Mouse (Mus musculus) embryonic facial prominence, embryonic 13.5 days (tissue): Measurements from ENCODE around the gene Hhatl. TPM values are rescaled to one million over a fixed set of nuclear protein-coding genes. Genes with fewer than 3 reads are reported as not detected.

Source experiments
- ATAC-seq: fragments of 200-750 bp; cut with Nextera tagmentation; 2 replicates; pipeline ENCODE4 v1.8.0; 2017; ENCODE audit warnings: low read depth; ENCODE audit not compliant: insufficient number of reproducible peaks, insufficient read depth, low FRiP score, low TSS enrichment
- H3K27ac ChIP-seq: fragments of 300-500 bp; sonication (generic); 2 replicates; pipeline ENCODE4 v1.5.1; 2015; ENCODE audit warnings: moderate library complexity, mild to moderate bottlenecking, inconsistent platforms
- H3K27me3 ChIP-seq: fragments of 300-500 bp; sonication (generic); 2 replicates; pipeline ENCODE4 v1.6.1; 2015; ENCODE audit warnings: mild to moderate bottlenecking, inconsistent platforms
- H3K36me3 ChIP-seq: fragments of 300-500 bp; sonication (generic); 2 replicates; pipeline ENCODE4 v1.6.1; 2015; ENCODE audit warnings: mild to moderate bottlenecking, inconsistent platforms
- H3K4me1 ChIP-seq: fragments of 300-500 bp; sonication (generic); 2 replicates; pipeline ENCODE4 v1.6.1; 2015; ENCODE audit warnings: inconsistent platforms
- H3K4me2 ChIP-seq: fragments of 300-500 bp; sonication (generic); 2 replicates; pipeline ENCODE4 v1.6.1; 2015; ENCODE audit warnings: moderate library complexity, mild to moderate bottlenecking, inconsistent platforms
- H3K4me3 ChIP-seq: fragments of 300-500 bp; sonication (generic); 2 replicates; pipeline ENCODE4 v1.5.1; 2015; ENCODE audit warnings: mild to moderate bottlenecking, inconsistent platforms
- H3K9ac ChIP-seq: fragments of 300-500 bp; sonication (generic); 2 replicates; pipeline ENCODE4 v1.6.1; 2015; ENCODE audit warnings: mild to moderate bottlenecking, inconsistent platforms
- H3K9me3 ChIP-seq: fragments of 300-500 bp; sonication (generic); 2 replicates; pipeline ENCODE4 v1.6.1; 2016; ENCODE audit warnings: inconsistent platforms
- WGBS: fragments of 180-500 bp; shearing (Covaris S2); methylation state at CpG from one replicate; pipeline ENCODE4 v1.1.7; 2015; ENCODE audit warnings: mixed read lengths; 5-methylcytosine and 5-hydroxymethylcytosine counted together
- polyA plus RNA-seq: library from polyadenylated mRNA; unstranded; fragments of >200 nt; fragmentation: Nextera tagmentation; extraction: Ambion mirVana; gene quantifications from 2 replicates; pipeline ENCODE4 v1.2.1, GENCODE M21; 2015

Hhatl gene
- polyA plus RNA-seq, 1 experiment from 2014 or later, result 0.20 TPM

DNA sequence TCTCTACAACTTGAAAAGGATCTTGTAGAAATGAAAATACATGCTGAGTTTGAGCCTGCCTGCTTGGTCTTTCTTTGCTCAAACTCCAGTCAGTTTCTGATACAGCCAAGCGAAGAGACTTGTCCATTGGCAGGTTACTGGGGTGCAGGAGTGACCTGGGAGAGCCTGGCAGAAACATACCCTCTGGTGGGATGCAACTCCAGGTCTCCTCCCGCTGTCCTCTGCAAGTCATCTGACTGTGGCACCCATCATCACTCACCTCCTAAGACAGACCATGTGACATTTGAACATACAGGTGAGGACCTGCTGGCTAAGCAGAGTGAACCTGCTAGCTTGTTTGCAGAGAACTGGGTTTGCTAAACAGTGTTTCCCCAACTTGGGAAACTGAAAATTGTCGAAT is 35.5 kb downstream of the Hhatl start:
- H3K4me2 ChIP-seq, result no peak overlapping the region
- H3K27ac ChIP-seq, result peak overlapping the region; percentile 91; the same call in 1 of the 2 replicates
- H3K36me3 ChIP-seq, result peaks cover 47% of the 10 kb centered on the region
- H3K27me3 ChIP-seq, result no peaks in the 10 kb centered on the region
- no peak overlapping the region for H3K4me3 ChIP-seq
- WGBS, result 86% methylated on average over 3 of the region's 3 CpGs
- no peak overlapping the region for H3K9ac ChIP-seq
- no peaks in the 10 kb centered on the region for H3K9me3 ChIP-seq
- no peak for ATAC-seq
- H3K4me1 ChIP-seq, result peaks cover 43% of the 10 kb centered on the region

DNA sequence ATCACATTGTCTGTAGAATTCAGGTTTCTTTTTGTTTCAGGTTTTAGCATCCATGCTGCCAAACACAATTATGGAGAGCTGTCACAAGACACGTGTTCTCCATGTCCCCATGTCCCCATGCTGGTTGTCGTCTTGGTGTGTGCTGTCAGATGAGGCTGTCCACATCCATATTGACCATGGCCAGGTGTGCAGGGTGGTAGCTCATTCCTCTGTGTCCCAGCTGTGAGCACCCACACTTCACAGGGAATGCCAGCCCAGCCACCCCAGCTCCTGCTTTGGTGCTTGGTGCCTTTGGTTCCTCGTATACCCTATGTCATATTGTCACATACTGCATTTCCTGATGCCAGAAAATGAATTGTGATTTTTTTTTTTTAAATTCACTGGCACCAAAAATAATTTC is 37.7 kb downstream of the Hhatl start:
- no peak overlapping the region for H3K27ac ChIP-seq

DNA sequence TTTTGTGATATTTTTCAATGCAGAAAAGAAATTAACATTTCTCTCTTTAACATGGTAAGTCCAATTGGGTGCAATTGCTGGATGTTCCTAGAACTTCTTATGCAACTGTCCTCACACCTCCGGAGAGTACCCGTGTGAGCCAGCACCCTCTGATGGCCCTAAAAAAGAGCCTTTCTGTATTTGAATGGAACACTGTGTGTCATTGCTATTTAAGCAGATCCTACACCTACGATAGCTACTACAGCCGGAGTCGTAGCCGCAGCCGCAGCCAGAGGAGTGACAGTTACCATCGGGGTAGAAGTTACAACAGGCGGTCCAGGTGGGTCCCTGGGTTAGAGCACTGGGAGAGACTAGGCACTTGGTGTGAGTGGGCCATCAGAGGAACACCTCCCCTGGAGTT is 39.5 kb downstream of the Hhatl start:
- Histone ChIP-seq H3K9me3 (no peaks in the 10 kb centered on the region), H3K4me1 (peaks cover 13% of the 10 kb centered on the region), H3K4me2 (no peak overlapping the region), H3K27me3 (no peaks in the 10 kb centered on the region), H3K36me3 (peaks cover 87% of the 10 kb centered on the region), H3K27ac (no peak overlapping the region), H3K4me3 (no peak overlapping the region), H3K9ac (no peak overlapping the region)
- 93% methylated on average over 9 of the region's 9 CpGs for WGBS
- ATAC-seq, result no peak

More for the DNA sequence above, 37.7 kb downstream of the Hhatl start:
- no peaks in the 10 kb centered on the region for H3K27me3 ChIP-seq
- H3K4me3 ChIP-seq, result no peak overlapping the region
- H3K4me2 ChIP-seq, result no peak overlapping the region
- WGBS, result 89% methylated on average over 3 of the region's 3 CpGs
- H3K9ac ChIP-seq, result no peak overlapping the region
- H3K4me1 ChIP-seq, result peaks cover 27% of the 10 kb centered on the region
- ATAC-seq, result no peak
- H3K9me3 ChIP-seq, result no peaks in the 10 kb centered on the region
- H3K36me3 ChIP-seq, result peaks cover 69% of the 10 kb centered on the region

DNA sequence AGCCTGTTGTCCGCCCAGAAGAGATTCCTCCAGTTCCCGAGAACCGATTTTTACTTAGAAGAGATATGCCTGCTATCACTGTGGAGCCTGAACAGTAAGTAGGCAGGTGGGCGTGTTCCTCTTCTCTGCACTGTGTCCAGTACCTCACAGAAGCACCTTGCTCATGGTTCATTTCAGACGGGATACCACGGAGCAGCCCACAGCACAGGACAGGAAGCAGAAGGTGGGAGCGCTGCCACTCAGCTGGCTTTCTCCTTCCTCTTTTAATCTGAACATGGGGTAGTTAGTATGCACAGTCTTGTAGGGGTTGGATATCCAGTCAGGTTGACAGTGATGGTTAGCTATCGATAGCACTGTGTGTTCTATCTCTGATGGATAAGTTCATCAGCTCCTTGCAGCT is 48.3 kb downstream of the Hhatl start:
- no peak for ATAC-seq
- H3K4me1 ChIP-seq, result no peaks in the 10 kb centered on the region
- 89% methylated on average over 8 of the region's 8 CpGs for WGBS
- H3K4me2 ChIP-seq, result no peak overlapping the region
- H3K9me3 ChIP-seq, result no peaks in the 10 kb centered on the region
- no peaks in the 10 kb centered on the region for H3K27me3 ChIP-seq
- no peak overlapping the region for H3K9ac ChIP-seq
- H3K36me3 ChIP-seq, result peaks cover 80% of the 10 kb centered on the region
- H3K4me3 ChIP-seq, result no peak overlapping the region
- H3K27ac ChIP-seq, result no peak overlapping the region

DNA sequence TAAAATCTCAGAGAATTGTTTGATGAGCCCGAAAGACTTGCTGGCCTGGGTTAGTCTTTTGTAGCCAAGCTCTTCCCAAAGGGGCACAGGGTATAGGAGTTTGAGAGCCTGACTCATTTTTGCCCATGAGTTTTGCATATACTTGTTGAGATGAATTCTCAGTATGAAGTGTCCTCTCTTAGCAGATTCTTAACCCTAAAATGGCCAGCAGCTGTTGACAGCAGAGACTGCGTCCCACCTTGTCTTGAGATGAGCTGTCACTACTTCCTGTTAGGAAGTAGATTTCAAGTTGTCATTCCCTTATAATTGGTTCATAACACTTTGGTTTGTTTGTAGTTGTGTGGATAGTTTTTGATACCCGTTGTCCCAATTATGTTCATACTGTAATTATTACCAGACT is 51.1 kb downstream of the Hhatl start:
- WGBS, result 88% methylated on average over 3 of the region's 3 CpGs

DNA sequence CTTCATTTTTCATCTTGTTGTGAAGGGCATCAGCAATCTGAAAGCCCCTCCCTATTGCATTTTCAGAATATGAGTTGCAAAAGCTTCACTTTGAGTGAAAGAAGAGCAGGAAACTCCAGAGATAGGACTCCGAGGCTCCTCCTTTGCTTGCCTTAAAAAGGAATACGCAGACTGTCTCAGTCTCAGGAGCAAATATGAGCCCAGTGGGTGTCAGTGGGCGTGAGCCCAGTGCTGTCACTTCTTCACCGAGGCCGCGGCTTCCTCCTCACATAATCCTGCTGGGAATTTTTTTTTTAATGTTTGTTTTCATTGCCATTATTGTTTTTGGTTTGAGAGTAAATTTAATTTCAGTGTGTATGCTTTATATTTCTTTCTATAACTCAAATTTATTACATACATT is 51.8 kb downstream of the Hhatl start:
- H3K27ac ChIP-seq, result no peak overlapping the region
- no peaks in the 10 kb centered on the region for H3K9me3 ChIP-seq
- H3K4me1 ChIP-seq, result no peaks in the 10 kb centered on the region
- no peak overlapping the region for H3K4me2 ChIP-seq
- H3K36me3 ChIP-seq, result peaks cover 57% of the 10 kb centered on the region
- no peak overlapping the region for H3K4me3 ChIP-seq
- no peak overlapping the region for H3K9ac ChIP-seq
- H3K27me3 ChIP-seq, result no peaks in the 10 kb centered on the region
- WGBS, result 94% methylated on average over 6 of the region's 6 CpGs
- no peak for ATAC-seq

More for the DNA sequence above, 51.1 kb downstream of the Hhatl start:
- H3K4me1 ChIP-seq, result no peaks in the 10 kb centered on the region
- H3K4me2 ChIP-seq, result no peak overlapping the region
- no peak for ATAC-seq
- H3K9ac ChIP-seq, result no peak overlapping the region
- H3K9me3 ChIP-seq, result no peaks in the 10 kb centered on the region
- H3K36me3 ChIP-seq, result peaks cover 56% of the 10 kb centered on the region
- no peaks in the 10 kb centered on the region for H3K27me3 ChIP-seq
- no peak overlapping the region for H3K4me3 ChIP-seq
- H3K27ac ChIP-seq, result no peak overlapping the region

Other genes with a start within 250 kb of the Hhatl start
- 0.28 and 0.34 TPM in 2 replicates for gene Lyzl4, start 150.4 kb downstream of the Hhatl start, polyA plus RNA-seq
- gene Vipr1, start 149.8 kb downstream of the Hhatl start, polyA plus RNA-seq, result 0.67 TPM in 2 replicates
- 15.8 and 16.8 TPM in 2 replicates for gene Sec22c, start 87.0 kb downstream of the Hhatl start, polyA plus RNA-seq
- 115 and 129 TPM in 2 replicates for gene Ss18l2, start 82.2 kb downstream of the Hhatl start, polyA plus RNA-seq
- 70.1 and 84.9 TPM in 2 replicates for gene Nktr, start 73.3 kb downstream of the Hhatl start, polyA plus RNA-seq
- 14.0 and 16.5 TPM in 2 replicates for gene Zfp651, start 33.2 kb downstream of the Hhatl start, polyA plus RNA-seq
- 1.1 and 1.2 TPM in 2 replicates for gene Klhl40, start 14.9 kb downstream of the Hhatl start, polyA plus RNA-seq
- gene Ccdc13, start 47.0 kb upstream of the Hhatl start, polyA plus RNA-seq, result 0.85 and 1.0 TPM in 2 replicates
- 162 and 168 TPM in 2 replicates for gene Higd1a, start 65.9 kb upstream of the Hhatl start, polyA plus RNA-seq
- gene Ackr2, start 105.8 kb upstream of the Hhatl start, polyA plus RNA-seq, result 0.58 TPM in 1 of 2 replicates, not detected in the other
- gene Cyp8b1, start 123.8 kb upstream of the Hhatl start, polyA plus RNA-seq, result 0.14 TPM in 1 of 2 replicates, not detected in the other
- 2.4 and 3.2 TPM in 2 replicates for gene Fam198a, start 158.5 kb upstream of the Hhatl start, polyA plus RNA-seq
- 15.1 and 16.9 TPM in 2 replicates for gene Pomgnt2, start 204.6 kb upstream of the Hhatl start, polyA plus RNA-seq